Mouse (Mus musculus): ENCODE data around the gene Cdyl. TPM values are rescaled to one million over a fixed set of nuclear protein-coding genes. Genes with fewer than 3 reads are reported as not detected.
"Not testable (repeated sequence)": the region's sequence is repeated elsewhere in the genome, so short reads cannot be mapped to it uniquely, and the experiment has no call there.

Cdyl gene
- total RNA-seq, 2 experiments from 2014 or later: 31.5 to 32.7 TPM

GRCm38 (mm10) chr13:35832676-35833075 is 173.0 kb downstream of the Cdyl start:
- DNase-seq (ENCODE audit: low spot score in 2 of 2): no peak

- DNase-seq (ENCODE audit: low spot score in 2 of 2): no peak
These were observed 174.3 kb downstream of the Cdyl start for GRCm38 (mm10) chr13:35833941-35834340.

DNA sequence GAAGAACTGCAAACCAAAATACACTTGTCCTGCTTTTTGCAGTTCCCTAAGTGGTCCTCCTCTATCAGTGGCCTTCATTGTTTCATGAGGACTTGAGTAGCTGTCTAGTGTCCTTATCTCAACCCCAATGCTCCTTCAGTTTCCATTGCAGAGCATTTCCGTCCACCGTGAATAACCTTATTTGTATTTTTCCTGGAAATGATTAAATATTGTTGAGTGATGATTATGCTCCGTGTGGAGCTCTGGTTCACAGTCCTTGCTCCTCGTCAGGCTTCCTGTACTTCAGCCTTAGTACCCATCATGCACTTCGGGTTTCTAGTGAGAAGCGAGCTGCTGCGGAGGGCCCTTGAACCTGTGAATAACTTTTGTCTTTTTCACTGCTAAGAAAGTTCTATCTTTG is 176.0 kb downstream of the Cdyl start:
- DNase-seq (ENCODE audit: low spot score in 2 of 2): no peak

DNA sequence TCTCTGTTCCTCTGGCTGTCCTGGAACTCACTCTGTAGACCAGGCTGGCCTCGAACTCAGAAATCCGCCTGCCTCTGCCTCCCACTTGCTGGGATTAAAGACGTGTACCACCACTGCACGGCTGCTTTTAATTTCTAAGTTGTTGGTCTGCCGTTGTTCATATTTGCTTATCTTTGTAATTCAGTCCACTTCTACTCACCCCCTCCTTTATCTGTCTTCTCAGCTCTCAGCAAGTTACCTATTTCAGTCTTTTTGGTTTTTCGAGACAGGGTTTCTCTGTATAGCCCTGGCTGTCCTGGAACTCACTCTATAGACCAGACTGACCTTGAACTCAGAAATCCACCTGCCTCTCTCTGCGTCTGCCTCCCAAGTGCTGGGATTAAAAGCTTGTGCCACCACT is 176.9 kb downstream of the Cdyl start:
- DNase-seq (ENCODE audit: low spot score in 2 of 2): not testable (repeated sequence)

- DNase-seq (ENCODE audit: low spot score in 2 of 2): no peak
These were observed 180.5 kb downstream of the Cdyl start for GRCm38 (mm10) chr13:35840102-35840501.

- no peak for DNase-seq (ENCODE audit: low spot score in 2 of 2)
These were observed 183.8 kb downstream of the Cdyl start for GRCm38 (mm10) chr13:35843383-35843782.

GRCm38 (mm10) chr13:35845306-35845705 is 185.7 kb downstream of the Cdyl start:
- DNase-seq (ENCODE audit: low spot score in 2 of 2): no peak

DNA sequence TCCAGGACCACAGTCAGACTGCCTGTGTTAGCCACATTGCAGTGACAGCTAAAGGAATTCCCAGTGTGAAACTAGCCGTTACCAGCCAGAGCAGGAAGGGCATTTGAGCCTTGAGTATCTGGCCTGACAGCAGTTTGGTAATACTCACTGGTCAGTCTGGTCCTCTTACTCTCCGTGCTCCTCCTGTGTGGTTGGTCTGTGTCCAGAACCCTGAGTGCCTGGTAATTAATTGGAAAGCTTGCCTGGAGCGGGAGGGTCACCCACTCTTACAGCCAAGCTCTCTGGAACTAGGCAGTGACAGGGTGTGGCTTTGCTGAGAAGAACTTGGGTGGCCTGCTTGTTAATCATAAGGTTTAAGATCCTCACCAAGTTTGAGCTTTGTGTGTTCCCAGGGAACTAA is 189.1 kb downstream of the Cdyl start:
- DNase-seq (ENCODE audit: low spot score in 2 of 2): no peak

DNA sequence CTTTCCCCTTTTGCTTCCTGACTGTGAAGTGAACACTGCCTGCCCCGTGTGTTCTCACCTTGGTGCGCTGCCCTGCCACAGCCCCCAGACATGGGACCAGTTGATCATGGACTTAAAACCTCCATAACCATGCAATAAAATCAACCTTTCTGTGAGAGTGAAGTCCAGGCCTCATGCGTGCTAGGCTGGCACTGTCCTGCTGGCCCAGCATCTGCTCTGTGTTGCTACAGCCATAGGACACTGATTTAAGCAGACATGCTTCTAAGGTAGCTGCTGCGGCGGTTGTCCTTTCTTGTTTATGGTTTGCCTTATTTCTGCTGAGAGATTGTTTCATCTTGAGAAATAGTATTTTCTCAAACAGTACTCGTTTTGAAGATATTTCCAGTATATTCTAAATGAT is 191.9 kb downstream of the Cdyl start:
- DNase-seq (ENCODE audit: low spot score in 2 of 2): no peak

GRCm38 (mm10) chr13:35852851-35853575 is 193.4 kb downstream of the Cdyl start:
- no peak for DNase-seq (ENCODE audit: low spot score in 2 of 2)

GRCm38 (mm10) chr13:35857486-35857885 is 197.9 kb downstream of the Cdyl start:
- DNase-seq (ENCODE audit: low spot score in 2 of 2): no peak

GRCm38 (mm10) chr13:35860916-35861315 is 201.3 kb downstream of the Cdyl start:
- no peak for DNase-seq (ENCODE audit: low spot score in 2 of 2)

DNA sequence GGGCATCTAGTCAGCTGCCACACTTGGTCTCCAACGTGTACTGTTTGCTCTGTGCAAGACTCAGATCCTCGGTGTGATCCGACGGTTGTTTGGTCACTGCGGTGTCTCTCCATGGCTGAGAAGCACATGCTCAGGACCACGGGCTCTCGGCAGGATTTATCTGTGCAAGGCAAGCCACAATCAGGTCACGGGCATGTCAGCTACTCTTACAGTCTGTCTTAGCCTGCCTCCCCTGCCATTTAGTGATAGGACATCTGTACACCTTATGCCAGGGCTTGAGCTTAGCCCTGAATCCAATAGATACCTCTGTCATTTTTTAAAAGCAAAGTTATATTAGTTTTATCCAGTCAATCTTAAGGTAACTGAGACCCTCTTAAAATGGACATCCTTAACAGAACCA is 211.0 kb downstream of the Cdyl start:
- no peak for DNase-seq (ENCODE audit: low spot score in 2 of 2)

DNA sequence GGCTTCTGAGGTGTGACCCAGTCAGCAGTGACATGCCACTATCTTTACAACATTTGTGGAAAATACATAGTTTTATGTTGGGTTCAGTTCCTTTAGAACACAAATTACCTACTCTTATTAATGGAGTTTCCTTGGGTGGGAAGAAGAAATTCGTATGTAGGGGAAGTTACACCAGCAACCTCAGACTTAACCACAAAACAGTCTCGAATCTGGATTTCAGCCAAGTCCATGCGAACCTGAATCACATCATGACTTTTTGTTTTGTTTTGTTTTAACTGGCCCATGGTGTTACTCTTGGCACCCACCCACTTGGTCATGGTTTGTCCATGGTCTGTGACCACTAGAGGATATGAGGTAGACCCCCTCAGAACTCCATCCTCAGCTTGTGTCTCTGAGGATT is 211.5 kb downstream of the Cdyl start:
- no peak for DNase-seq (ENCODE audit: low spot score in 2 of 2)

DNA sequence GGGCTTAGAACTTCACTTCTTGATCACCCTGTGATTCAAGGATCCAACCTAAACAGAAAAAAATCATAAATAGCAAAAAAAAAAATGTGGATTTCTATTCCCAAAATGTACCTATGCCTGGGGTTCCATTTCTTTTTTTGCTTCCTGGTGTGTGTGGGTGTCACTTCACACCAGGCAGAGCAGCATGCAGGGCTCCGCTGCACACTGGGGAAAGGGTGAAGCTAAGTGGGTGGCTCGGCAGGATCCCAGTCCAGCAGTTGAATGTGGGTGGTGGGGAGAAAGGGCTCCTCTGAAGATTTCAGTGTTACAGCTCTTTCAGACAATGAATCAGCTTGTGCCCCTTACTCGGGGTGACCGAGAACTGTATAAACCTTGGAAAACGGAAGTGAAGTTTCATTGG is 215.8 kb downstream of the Cdyl start:
- no peak for DNase-seq (ENCODE audit: low spot score in 2 of 2)

- DNase-seq (ENCODE audit: low spot score in 2 of 2): no peak
These were observed 218.6 kb downstream of the Cdyl start for GRCm38 (mm10) chr13:35878282-35878681.

- DNase-seq (ENCODE audit: low spot score in 2 of 2): no peak
These were observed 219.4 kb downstream of the Cdyl start for GRCm38 (mm10) chr13:35879068-35879467.

DNA sequence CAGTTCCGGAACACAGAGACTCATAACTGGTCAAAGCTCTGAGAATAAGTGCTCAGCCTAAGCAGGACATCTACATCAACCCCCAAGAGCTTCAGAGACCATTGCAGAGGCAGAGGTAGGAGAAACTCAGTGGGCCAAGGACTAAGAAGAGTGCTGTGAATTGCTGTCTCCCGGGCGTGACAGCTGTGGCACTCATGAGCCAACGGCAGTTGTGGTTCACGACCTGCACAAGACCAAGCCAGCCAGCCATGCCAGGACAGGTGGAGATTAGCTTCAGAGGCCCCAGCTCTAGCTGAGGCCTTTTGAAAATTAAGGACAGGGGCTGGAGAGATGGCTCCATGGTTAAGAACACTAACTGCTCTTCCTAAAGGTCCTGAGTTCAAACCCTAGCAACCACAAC is 219.9 kb downstream of the Cdyl start:
- no peak for DNase-seq (ENCODE audit: low spot score in 2 of 2)

- DNase-seq (ENCODE audit: low spot score in 2 of 2): peak; percentile 5 to 23
These were observed 221.0 kb downstream of the Cdyl start for GRCm38 (mm10) chr13:35880555-35881046.

DNA sequence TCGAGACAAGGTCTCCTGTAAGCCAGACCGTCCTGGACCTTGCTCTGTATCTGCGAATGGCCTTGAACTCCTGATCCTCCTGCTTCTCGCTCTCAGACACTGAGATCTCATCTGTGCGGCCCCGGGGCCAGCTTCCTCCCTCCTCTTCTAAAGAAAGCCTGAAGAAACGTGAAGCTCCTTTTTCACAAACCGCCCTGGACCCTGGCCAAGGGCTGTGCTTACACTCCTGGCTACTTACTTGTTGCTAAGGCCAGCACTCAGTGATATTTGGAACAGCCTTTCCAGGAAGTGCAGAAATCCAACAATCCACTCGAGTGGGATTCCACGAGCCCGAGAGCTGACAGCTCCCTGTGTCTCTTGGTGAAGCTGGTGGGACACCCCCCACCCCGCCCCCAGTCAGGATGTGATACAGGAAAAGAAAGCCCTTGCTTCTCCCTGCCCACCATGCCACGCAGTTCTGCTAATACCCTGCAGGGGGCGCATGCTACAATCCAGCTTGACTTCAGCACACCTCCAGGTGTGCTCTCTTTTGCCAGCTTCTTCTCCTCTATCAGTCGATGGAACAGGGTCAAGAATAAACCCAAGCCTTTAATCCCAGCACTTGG is 226.6 kb downstream of the Cdyl start:
- peak in 1 of 2 experiments; percentile 18 for DNase-seq (ENCODE audit: low spot score in 2 of 2)

DNA sequence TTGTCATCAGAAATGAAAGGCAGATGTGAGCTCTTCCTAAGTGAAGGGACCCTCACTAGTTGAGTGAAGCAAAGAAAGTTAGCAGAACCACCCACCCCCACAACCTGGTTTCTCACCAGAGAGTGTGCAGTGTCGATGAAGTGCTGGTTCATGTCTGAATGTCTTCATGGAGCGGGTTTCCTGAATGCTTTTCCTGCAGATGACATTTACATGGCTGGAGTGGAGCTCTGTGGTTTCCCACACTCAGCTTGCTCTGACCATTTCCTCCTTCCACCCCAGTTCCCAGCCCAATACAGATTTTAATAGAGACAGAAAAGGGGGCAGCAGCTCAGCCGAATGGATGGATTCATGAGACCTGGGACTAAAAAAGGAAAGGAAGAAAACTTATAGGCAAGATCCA is 233.2 kb downstream of the Cdyl start:
- DNase-seq (ENCODE audit: low spot score in 2 of 2): no peak

DNA sequence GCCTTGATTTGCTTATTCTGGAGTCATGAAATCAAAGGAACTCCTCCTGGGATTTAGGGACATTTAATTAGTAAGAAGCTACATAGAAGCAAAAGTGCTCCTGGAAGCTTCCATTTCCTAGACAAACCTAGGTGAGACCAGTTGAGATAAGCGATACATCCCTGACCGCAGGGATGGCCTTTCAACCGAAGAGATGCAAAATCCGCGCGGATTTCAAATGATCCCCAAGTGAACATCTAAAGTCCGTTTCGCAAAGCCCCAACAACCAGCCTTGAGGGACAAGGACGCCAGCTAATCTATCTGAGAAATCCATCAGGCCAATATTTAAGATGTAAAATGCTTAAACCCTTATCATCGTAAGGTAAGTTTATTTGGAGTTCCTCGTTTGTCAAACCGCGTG is 245.7 kb downstream of the Cdyl start:
- no peak for DNase-seq (ENCODE audit: low spot score in 2 of 2)
